ENCODE assay signal across 10 mouse cellular contexts in genomic region chrX:10650881-10651280, GRCm38 (mm10).
A peak's percentile ranks its signal among the peaks of the same experiment; 100 is the strongest.
DNase-seq lines count a peak whose midpoint lies in the region; ATAC-seq lines count a peak whose summit lies in the region.
"Had no signal": no experiment of that assay in that cellular context is flagged by ENCODE, and none has a peak within 500 bp of the region (broad histone marks: within the 10 kb centered on the region; RNA-seq: fewer than 3 reads in every experiment).

No protein-coding gene starts in this region.

- ATAC-seq in megakaryocyte progenitor cell, adult 5-6 weeks (replicated peaks; ENCODE audit: poor library complexity): 0 out of 2 replicates have a peak, but pooled peaks have one; percentile 48
- ATAC-seq in midbrain, embryonic 11.5 days (ENCODE audit: low FRiP score): no peak
- ATAC-seq: inflammation-experienced regulatory T-cells, adult 6 months had no signal

- H3K36me3 ChIP-seq in midbrain, embryonic 11.5 days (ENCODE audit: control insufficient read depth, insufficient read depth, low read length): no peaks in the 10 kb centered on the region

- H3K27me3 ChIP-seq in midbrain, embryonic 11.5 days (ENCODE audit: control insufficient read depth, insufficient read depth, low read length): no peaks in the 10 kb centered on the region

- H3K4me2 ChIP-seq in midbrain, embryonic 11.5 days: no peak overlapping the region

- no peak overlapping the region for H3K4me3 ChIP-seq in midbrain, embryonic 11.5 days (ENCODE audit: low read depth, low read length)

- 31% methylated on average over 4 of the region's 4 CpGs for WGBS in midbrain, embryonic 11.5 days

- no peaks in the 10 kb centered on the region for H3K9me3 ChIP-seq in midbrain, embryonic 11.5 days (ENCODE audit: control insufficient read depth, low read length)

- DNase-seq in gastrocnemius, adult 18-20 months (ENCODE audit: low spot score): peak; percentile 10
- DNase-seq in gastrocnemius, postnatal 14 days: no peak
- DNase-seq in left cerebral cortex, postnatal 14 days (ENCODE audit: low spot score in 2 of 2): peak; percentile 11 to 12
- no peak for DNase-seq in left cerebral cortex, postnatal 4 days
- DNase-seq in NIH3T3 (ENCODE audit: low read depth): peak; percentile 49
- DNase-seq in urinary bladder, adult 2 months (ENCODE audit: low spot score): no peak
- DNase-seq in midbrain, embryonic 11.5 days (ENCODE audit: low spot score, missing footprints): no peak

- H3K4me1 ChIP-seq in midbrain, embryonic 11.5 days (ENCODE audit: control insufficient read depth, insufficient read depth, low read length): no peaks in the 10 kb centered on the region

- H3K9ac ChIP-seq in midbrain, embryonic 11.5 days (ENCODE audit: low read length): no peak overlapping the region

- no peak overlapping the region for H3K27ac ChIP-seq in midbrain, embryonic 11.5 days (ENCODE audit: low read depth, low read length)
- H3K27ac ChIP-seq: macrophage had no signal

- intact Hi-C loops in gastrocnemius, postnatal 14 days (cut with DNase I; ENCODE audit: low total_unique reads): no loop called here
- intact Hi-C loops in left cerebral cortex, postnatal 14 days (cut with DNase I): no loop called here
- intact Hi-C loops in left cerebral cortex, postnatal 4 days (cut with DNase I): no loop called here

Comparison
In these comparisons a context has a peak if more than half of its experiments do, and no peak if none do; other contexts are left out.
1. DNase-seq: peak in gastrocnemius, adult 18-20 months (single experiment), left cerebral cortex, postnatal 14 days (2 of 2) and NIH3T3 (single experiment); none in gastrocnemius, postnatal 14 days (single experiment), left cerebral cortex, postnatal 4 days (single experiment), urinary bladder, adult 2 months (single experiment) and midbrain, embryonic 11.5 days (single experiment).